Mouse (Mus musculus) MEL (cell line): ENCODE results near the gene Gfy. TPM values are rescaled to one million over a fixed set of nuclear protein-coding genes. Genes with fewer than 3 reads are reported as not detected.

Source experiments
- DNase-seq: peaks from one replicate; pipeline ENCODE4 v3.0.0; 2011; ENCODE audit warnings: low read depth, low spot score
- H3K27ac ChIP-seq: 2 replicates; pipeline ENCODE4 v1.5.1; 2012; ENCODE audit warnings: low read depth, mild to moderate bottlenecking, control low read depth, low read length, moderate library complexity; ENCODE audit not compliant: control insufficient read depth
- H3K27me3 ChIP-seq, 2 experiments: fragments of 150-350 bp in 1 of 2; sonication (generic) in 1 of 2; 2 replicates each; pipeline ENCODE4 v1.6.1; 2012; ENCODE audit warnings: low read length in 2 of 2, mild to moderate bottlenecking in 2 of 2, improper control_type of control experiment in 1 of 2, moderate library complexity in 1 of 2; ENCODE audit not compliant: insufficient read depth in 2 of 2, control insufficient read depth in 1 of 2
- H3K36me3 ChIP-seq, 2 experiments: 2 replicates each; pipeline ENCODE4 v1.6.1; 2012 to 2014; ENCODE audit warnings: low read length in 2 of 2, improper control_type of control experiment in 1 of 2, inconsistent platforms in 1 of 2, mild to moderate bottlenecking in 1 of 2; ENCODE audit not compliant: insufficient read depth in 2 of 2, control insufficient read depth in 1 of 2
- H3K4me1 ChIP-seq, 2 experiments: fragments of 150-350 bp in 1 of 2; sonication (generic) in 1 of 2; 2 replicates each; pipeline ENCODE4 v1.6.1; 2012; ENCODE audit warnings: low read length in 2 of 2, improper control_type of control experiment in 1 of 2, mild to moderate bottlenecking in 1 of 2; ENCODE audit not compliant: insufficient read depth in 2 of 2, control insufficient read depth in 1 of 2
- H3K4me3 ChIP-seq, 2 experiments: fragments of 150-350 bp in 1 of 2; sonication (generic) in 1 of 2; 2 replicates each; pipeline ENCODE4 v1.5.1; 2012; ENCODE audit warnings: low read depth in 2 of 2, low read length in 2 of 2, mild to moderate bottlenecking in 2 of 2, moderate library complexity in 2 of 2, control low read depth in 1 of 2, improper control_type of control experiment in 1 of 2; ENCODE audit not compliant: control insufficient read depth in 1 of 2, insufficient read depth in 1 of 2
- H3K79me2 ChIP-seq: 2 replicates; pipeline ENCODE4 v1.6.1; 2012; ENCODE audit warnings: mild to moderate bottlenecking, low read length, moderate library complexity; ENCODE audit not compliant: control insufficient read depth, poor library complexity, insufficient read depth
- H3K9ac ChIP-seq: 2 replicates; pipeline ENCODE4 v1.6.1; 2012; ENCODE audit warnings: low read depth, mild to moderate bottlenecking, control low read depth, low read length, moderate library complexity; ENCODE audit not compliant: control insufficient read depth, poor library complexity, severe bottlenecking
- H3K9me3 ChIP-seq: fragments of 150-350 bp; sonication (generic); replicated peaks from 2 replicates; pipeline ENCODE4 v1.6.1; 2012; ENCODE audit warnings: mild to moderate bottlenecking, low read length, improper control_type of control experiment, moderate library complexity; ENCODE audit not compliant: insufficient read depth
- CHD2 ChIP-seq: IDR thresholded peaks from 2 replicates; pipeline ENCODE4 v1.6.1; 2011; ENCODE audit warnings: low read length, improper control_type of control experiment
- CTCF ChIP-seq, 3 experiments: IDR thresholded peaks in 2 of 3; conservative IDR thresholded peaks in 1 of 3; 2 replicates each; pipeline ENCODE4 v1.5.1; 2011 to 2012; ENCODE audit warnings: low read length in 3 of 3, low read depth in 2 of 3, mild to moderate bottlenecking in 2 of 3, improper control_type of control experiment in 1 of 3, inconsistent platforms in 1 of 3, mixed read lengths in 1 of 3, moderate library complexity in 1 of 3; ENCODE audit not compliant: control insufficient read depth in 1 of 3, insufficient read depth in 1 of 3, poor library complexity in 1 of 3, severe bottlenecking in 1 of 3
- ELF1 ChIP-seq: IDR thresholded peaks from 2 replicates; pipeline ENCODE4 v1.6.1; 2014; ENCODE audit warnings: low read depth, mild to moderate bottlenecking, inconsistent platforms, low read length, improper control_type of control experiment, moderate library complexity
- EP300 ChIP-seq, 2 experiments: IDR thresholded peaks; 2 replicates each; pipeline ENCODE4 v1.6.1; 2011; ENCODE audit warnings: improper control_type of control experiment in 2 of 2, low read length in 2 of 2, low read depth in 1 of 2, mild to moderate bottlenecking in 1 of 2
- ETS1 ChIP-seq: IDR thresholded peaks from 2 replicates; pipeline ENCODE4 v1.6.1; 2012; ENCODE audit warnings: low read depth, mild to moderate bottlenecking, inconsistent platforms, low read length, improper control_type of control experiment, moderate library complexity
- GABPA ChIP-seq: IDR thresholded peaks from 2 replicates; pipeline ENCODE4 v1.6.1; 2012; ENCODE audit warnings: low read depth, mild to moderate bottlenecking, inconsistent platforms, low read length, improper control_type of control experiment, moderate library complexity
- GATA1 ChIP-seq: IDR thresholded peaks from 2 replicates; pipeline ENCODE4 v1.6.1; 2011; ENCODE audit warnings: low read depth, low read length, improper control_type of control experiment
- HCFC1 ChIP-seq: IDR thresholded peaks from 2 replicates; pipeline ENCODE4 v1.6.1; 2012; ENCODE audit warnings: low read depth, mild to moderate bottlenecking, inconsistent platforms, low read length, improper control_type of control experiment, moderate library complexity
- KAT2A ChIP-seq: conservative IDR thresholded peaks from 2 replicates; pipeline ENCODE4 v1.6.1; 2012; ENCODE audit warnings: low read depth, low read length, improper control_type of control experiment, inconsistent platforms
- MAFK ChIP-seq: IDR thresholded peaks from 2 replicates; pipeline ENCODE4 v1.6.1; 2011; ENCODE audit warnings: low read depth, mild to moderate bottlenecking, low read length, improper control_type of control experiment, borderline replicate concordance
- MAX ChIP-seq: IDR thresholded peaks from 2 replicates; pipeline ENCODE4 v1.6.1; 2011; ENCODE audit warnings: low read length, improper control_type of control experiment
- MAZ ChIP-seq: IDR thresholded peaks from 2 replicates; pipeline ENCODE4 v1.6.1; 2012; ENCODE audit warnings: low read depth, mild to moderate bottlenecking, inconsistent platforms, low read length, improper control_type of control experiment
- MEF2A ChIP-seq: IDR thresholded peaks from 2 replicates; pipeline ENCODE4 v1.6.1; 2014; ENCODE audit warnings: low read depth, mild to moderate bottlenecking, inconsistent platforms, low read length, improper control_type of control experiment; ENCODE audit not compliant: poor library complexity, insufficient replicate concordance, severe bottlenecking; ENCODE audit errors: extremely low read depth
- MXI1 ChIP-seq: IDR thresholded peaks from 2 replicates; pipeline ENCODE4 v1.6.1; 2011; ENCODE audit warnings: mild to moderate bottlenecking, low read depth, low read length, improper control_type of control experiment
- RCOR1 ChIP-seq: IDR thresholded peaks from 2 replicates; pipeline ENCODE4 v1.6.1; 2012; ENCODE audit warnings: low read depth, mild to moderate bottlenecking, inconsistent platforms, low read length, improper control_type of control experiment
- SIN3A ChIP-seq: IDR thresholded peaks from 2 replicates; pipeline ENCODE4 v1.6.1; 2012; ENCODE audit warnings: low read length, improper control_type of control experiment, inconsistent platforms
- UBTF ChIP-seq: IDR thresholded peaks from 2 replicates; pipeline ENCODE4 v1.6.1; 2012; ENCODE audit warnings: low read depth, mild to moderate bottlenecking, inconsistent platforms, low read length, improper control_type of control experiment, moderate library complexity, borderline replicate concordance; ENCODE audit not compliant: insufficient read depth
- USF2 ChIP-seq, 2 experiments: IDR thresholded peaks; 2 replicates each; pipeline ENCODE4 v1.6.1; 2011 to 2012; ENCODE audit warnings: improper control_type of control experiment in 2 of 2, low read length in 2 of 2, borderline replicate concordance in 1 of 2, inconsistent platforms in 1 of 2, low read depth in 1 of 2, mild to moderate bottlenecking in 1 of 2; ENCODE audit not compliant: insufficient read depth in 1 of 2
- polyA plus RNA-seq, 2 experiments: library from polyadenylated mRNA; stranded (reverse) in 1 of 2; unstranded in 1 of 2; fragments of >175 nt in 1 of 2; fragments of >200 nt in 1 of 2; gene quantifications; 2 replicates each; pipeline versions ENCODE4 v1.2.1 to v1.2.4; 2012; ENCODE audit warnings: low replicate concordance in 2 of 2, low read depth in 1 of 2; ENCODE audit not compliant: insufficient read length in 2 of 2, insufficient read depth in 1 of 2, missing spikeins in 1 of 2
- total RNA-seq: library from RNA; depleted of rRNA; stranded (reverse); fragments of 300-350 nt; gene quantifications from 2 replicates; pipeline ENCODE4 v1.2.3, GENCODE M21; 2012

Gfy gene
- total and polyA plus RNA-seq, 3 experiments = not detected

- Histone ChIP-seq H3K79me2 (no peaks in the 10 kb centered on the region), H3K9ac (no peak overlapping the region), H3K9me3 (no peaks in the 10 kb centered on the region), H3K36me3 (peaks cover 0 to 6% of the 10 kb centered on the region in 2 experiments; a peak in 2 of 4 replicates), H3K27me3 (no peaks in the 10 kb centered on the region), H3K4me1 (peaks cover 15 to 19% of the 10 kb centered on the region in 2 experiments), H3K4me3 (no peak overlapping the region), H3K27ac (no peak overlapping the region)
- TF ChIP-seq UBTF (no peak), EP300 (IDR thresholded peaks at IDR 0.05; ENCODE audit: low read depth in 1 of 2, low read length in 2 of 2) (no peak), CTCF (IDR thresholded peaks at IDR 0.05 in 2 of 3, conservative IDR thresholded peaks at IDR 0.05 in 1 of 3; ENCODE audit: control insufficient read depth in 1 of 3, insufficient read depth in 1 of 3, low read depth in 2 of 3, low read length in 3 of 3, poor library complexity in 1 of 3, severe bottlenecking in 1 of 3) (no peak), MXI1 (no peak), MAZ (no peak), SIN3A (no peak)
- peak; percentile 47 for DNase-seq
Measured at GRCm38 (mm10) chr7:45196994-45197393, 17.6 kb upstream of the Gfy start.

GRCm38 (mm10) chr7:45196176-45196535, 16.8 kb upstream of the Gfy start:
- H3K4me1 ChIP-seq = peaks cover 17 to 24% of the 10 kb centered on the region in 2 experiments
- TF ChIP-seq CHD2 (no peak), RCOR1 (no peak), ELF1 (no peak), GABPA (no peak), MEF2A (no peak), GATA1 (no peak), MAFK (no peak), MXI1 (no peak), HCFC1 (no peak), CTCF (IDR thresholded peaks at IDR 0.05 in 2 of 3, conservative IDR thresholded peaks at IDR 0.05 in 1 of 3; ENCODE audit: control insufficient read depth in 1 of 3, insufficient read depth in 1 of 3, low read depth in 2 of 3, low read length in 3 of 3, poor library complexity in 1 of 3, severe bottlenecking in 1 of 3) (no peak), SIN3A (no peak), MAX (no peak), ETS1 (no peak), KAT2A (no peak), USF2 (IDR thresholded peaks at IDR 0.05; ENCODE audit: borderline replicate concordance in 1 of 2, insufficient read depth in 1 of 2, low read depth in 1 of 2, low read length in 2 of 2) (no peak)
- TF ChIP-seq, all 39 proteins: peak for 0
- Histone ChIP-seq H3K9me3 (no peaks in the 10 kb centered on the region), H3K27ac (no peak overlapping the region), H3K36me3 (peaks cover 0 to 6% of the 10 kb centered on the region in 2 experiments; a peak in 2 of 4 replicates), H3K27me3 (no peaks in the 10 kb centered on the region), H3K79me2 (no peaks in the 10 kb centered on the region), H3K9ac (no peak overlapping the region), H3K4me3 (no peak overlapping the region)
- DNase-seq = no peak
